Mouse (Mus musculus) layer of hippocampus, postnatal 36 days (tissue): ENCODE measurements around the gene Lingo1. TPM values are rescaled to one million over a fixed set of nuclear protein-coding genes. Genes with fewer than 3 reads are reported as not detected.

Experiments
- DNase-seq, 2 experiments: peaks; one replicate each; pipeline ENCODE4 v3.0.0; 2022
- total RNA-seq, 2 experiments: library from RNA; stranded (reverse); gene quantifications; 2 replicates each; pipeline ENCODE4 v1.2.3; 2021

Gene Lingo1
- total RNA-seq, 2 experiments from 2014 or later: 235 to 257 TPM

- DNase-seq: no peak
Measured at GRCm38 (mm10) chr9:56633449-56634225, 162.6 kb downstream of the Lingo1 start.

GRCm38 (mm10) chr9:56630945-56631344 is 165.3 kb downstream of the Lingo1 start:
- no peak for DNase-seq

- DNase-seq: no peak
Measured at GRCm38 (mm10) chr9:56629674-56630397, 166.4 kb downstream of the Lingo1 start.

- no peak for DNase-seq
Measured at GRCm38 (mm10) chr9:56627295-56627694, 169.0 kb downstream of the Lingo1 start.

GRCm38 (mm10) chr9:56624923-56625322 is 171.3 kb downstream of the Lingo1 start:
- no peak for DNase-seq

GRCm38 (mm10) chr9:56623361-56623760 is 172.9 kb downstream of the Lingo1 start:
- DNase-seq: no peak

GRCm38 (mm10) chr9:56622761-56623160 is 173.5 kb downstream of the Lingo1 start:
- DNase-seq: no peak

GRCm38 (mm10) chr9:56620512-56621371 is 175.5 kb downstream of the Lingo1 start:
- DNase-seq: no peak

- no peak for DNase-seq
Measured at GRCm38 (mm10) chr9:56619715-56620114, 176.6 kb downstream of the Lingo1 start.

- no peak for DNase-seq
Measured at GRCm38 (mm10) chr9:56618660-56619059, 177.6 kb downstream of the Lingo1 start.

GRCm38 (mm10) chr9:56616061-56616460 is 180.2 kb downstream of the Lingo1 start:
- no peak for DNase-seq

GRCm38 (mm10) chr9:56612798-56613183 is 183.5 kb downstream of the Lingo1 start:
- DNase-seq: no peak

GRCm38 (mm10) chr9:56611912-56612797 is 184.1 kb downstream of the Lingo1 start:
- no peak for DNase-seq

- DNase-seq: no peak
Measured at GRCm38 (mm10) chr9:56610955-56611354, 185.3 kb downstream of the Lingo1 start.

GRCm38 (mm10) chr9:56610466-56610865 is 185.8 kb downstream of the Lingo1 start:
- no peak for DNase-seq

GRCm38 (mm10) chr9:56609486-56609885 is 186.8 kb downstream of the Lingo1 start:
- DNase-seq: no peak

GRCm38 (mm10) chr9:56608691-56609351 is 187.4 kb downstream of the Lingo1 start:
- DNase-seq: no peak

- no peak for DNase-seq
Measured at GRCm38 (mm10) chr9:56606082-56606740, 190.1 kb downstream of the Lingo1 start.

GRCm38 (mm10) chr9:56605443-56605806 is 190.8 kb downstream of the Lingo1 start:
- DNase-seq: no peak

- DNase-seq: no peak
Measured at GRCm38 (mm10) chr9:56604797-56605442, 191.3 kb downstream of the Lingo1 start.
